Mouse (Mus musculus): ENCODE results near the gene Skil. TPM values are rescaled to one million over a fixed set of nuclear protein-coding genes. Genes with fewer than 3 reads are reported as not detected.
A peak's percentile ranks its signal among the peaks of the same experiment; 100 is the strongest.

Skil gene
- total and polyA plus RNA-seq, 2 experiments from 2014 or later = 25.1 to 36.4 TPM

GRCm38 (mm10) chr3:31152108-31152507, 57.2 kb downstream of the Skil start:
- Histone ChIP-seq H3K4me3 (ENCODE audit: low read length) (no peak overlapping the region), H3K9me3 (ENCODE audit: low read length) (no peaks in the 10 kb centered on the region), H3K27ac (no peak overlapping the region), H3K4me1 (ENCODE audit: insufficient read depth, low read length) (peaks cover 6% of the 10 kb centered on the region; the same call in 1 of the 2 replicates), H3K4me2 (ENCODE audit: low read depth, low read length) (no peak overlapping the region), H3K27me3 (ENCODE audit: insufficient read depth, low read length) (0 out of 2 replicates have a peak, but pooled peaks cover 4% of the 10 kb centered on the region), H3K9ac (replicated peaks; ENCODE audit: low read length) (no peak overlapping the region), H3K36me3 (ENCODE audit: insufficient read depth, low read length) (no peaks in the 10 kb centered on the region)
- ATAC-seq (no peak), DNase-seq (ENCODE audit: low spot score) (no peak)
- WGBS = 57% methylated on average over 6 of the region's 6 CpGs
- no peak for TF ChIP-seq CTCF (IDR thresholded peaks at IDR 0.05; ENCODE audit: low read depth)

- DNase-seq (ENCODE audit: low spot score) (peak; percentile 18), ATAC-seq (peak; percentile 50; the same call in 1 of the 2 replicates)
- 20% methylated on average over 3 of the region's 3 CpGs for WGBS
- H3K4me1 ChIP-seq (ENCODE audit: insufficient read depth, low read length) = peaks cover 4% of the 10 kb centered on the region; the same call in 1 of the 2 replicates
- no peak overlapping the region for H3K27ac ChIP-seq
- TF ChIP-seq CTCF (IDR thresholded peaks at IDR 0.05; ENCODE audit: low read depth) = no peak
- H3K27me3 ChIP-seq (ENCODE audit: insufficient read depth, low read length) = no peaks in the 10 kb centered on the region
- no peak overlapping the region for H3K4me3 ChIP-seq (ENCODE audit: low read length)
- no peak overlapping the region for H3K9ac ChIP-seq (replicated peaks; ENCODE audit: low read length)
- no peak overlapping the region for H3K4me2 ChIP-seq (ENCODE audit: low read depth, low read length)
- H3K36me3 ChIP-seq (ENCODE audit: insufficient read depth, low read length) = no peaks in the 10 kb centered on the region
- no peaks in the 10 kb centered on the region for H3K9me3 ChIP-seq (ENCODE audit: low read length)
Measured at GRCm38 (mm10) chr3:31156126-31156525, 61.3 kb downstream of the Skil start.

GRCm38 (mm10) chr3:31157776-31158175, 62.9 kb downstream of the Skil start:
- H3K4me1 ChIP-seq (ENCODE audit: insufficient read depth, low read length) = 0 out of 2 replicates have a peak, but pooled peaks cover 4% of the 10 kb centered on the region
- no peak overlapping the region for H3K4me2 ChIP-seq (ENCODE audit: low read depth, low read length)
- no peaks in the 10 kb centered on the region for H3K36me3 ChIP-seq (ENCODE audit: insufficient read depth, low read length)
- H3K9ac ChIP-seq (replicated peaks; ENCODE audit: low read length) = no peak overlapping the region
- H3K4me3 ChIP-seq (ENCODE audit: low read length) = no peak overlapping the region
- TF ChIP-seq CTCF (IDR thresholded peaks at IDR 0.05; ENCODE audit: low read depth) = no peak
- ATAC-seq (no peak), DNase-seq (ENCODE audit: low spot score) (peak; percentile 18)
- no peak overlapping the region for H3K27ac ChIP-seq
- no peaks in the 10 kb centered on the region for H3K9me3 ChIP-seq (ENCODE audit: low read length)
- no peaks in the 10 kb centered on the region for H3K27me3 ChIP-seq (ENCODE audit: insufficient read depth, low read length)
- 64% methylated on average over 15 of the region's 15 CpGs for whole genome bisulfite sequencing

- H3K27ac ChIP-seq = no peak overlapping the region
- no peak for ATAC-seq
- no peak overlapping the region for H3K9ac ChIP-seq (replicated peaks; ENCODE audit: low read length)
- WGBS = 72% methylated on average over 10 of the region's 10 CpGs
- H3K4me3 ChIP-seq (ENCODE audit: low read length) = no peak overlapping the region
- no peak for TF ChIP-seq CTCF (IDR thresholded peaks at IDR 0.05; ENCODE audit: low read depth)
- H3K27me3 ChIP-seq (ENCODE audit: insufficient read depth, low read length) = no peaks in the 10 kb centered on the region
- no peaks in the 10 kb centered on the region for H3K36me3 ChIP-seq (ENCODE audit: insufficient read depth, low read length)
- 0 out of 2 replicates have a peak, but pooled peaks cover 4% of the 10 kb centered on the region for H3K4me1 ChIP-seq (ENCODE audit: insufficient read depth, low read length)
- H3K4me2 ChIP-seq (ENCODE audit: low read depth, low read length) = no peak overlapping the region
- no peaks in the 10 kb centered on the region for H3K9me3 ChIP-seq (ENCODE audit: low read length)
- no peak for DNase-seq (ENCODE audit: low spot score)
Measured at GRCm38 (mm10) chr3:31160046-31160445, 65.2 kb downstream of the Skil start.

GRCm38 (mm10) chr3:31161336-31161735, 66.5 kb downstream of the Skil start:
- Histone ChIP-seq H3K27ac (no peak overlapping the region), H3K4me1 (ENCODE audit: insufficient read depth, low read length) (0 out of 2 replicates have a peak, but pooled peaks cover under 1% of the 10 kb centered on the region), H3K4me2 (ENCODE audit: low read depth, low read length) (no peak overlapping the region), H3K9ac (replicated peaks; ENCODE audit: low read length) (no peak overlapping the region), H3K9me3 (ENCODE audit: low read length) (no peaks in the 10 kb centered on the region), H3K27me3 (ENCODE audit: insufficient read depth, low read length) (no peaks in the 10 kb centered on the region), H3K4me3 (ENCODE audit: low read length) (no peak overlapping the region), H3K36me3 (ENCODE audit: insufficient read depth, low read length) (no peaks in the 10 kb centered on the region)
- ATAC-seq (no peak), DNase-seq (ENCODE audit: low spot score) (peak; percentile 14)
- 23% methylated on average over 6 of the region's 6 CpGs for WGBS
- TF ChIP-seq CTCF (IDR thresholded peaks at IDR 0.05; ENCODE audit: low read depth) = no peak

GRCm38 (mm10) chr3:31162860-31163259, 68.0 kb downstream of the Skil start:
- no peaks in the 10 kb centered on the region for H3K36me3 ChIP-seq (ENCODE audit: insufficient read depth, low read length)
- no peak overlapping the region for H3K9ac ChIP-seq (replicated peaks; ENCODE audit: low read length)
- no peaks in the 10 kb centered on the region for H3K27me3 ChIP-seq (ENCODE audit: insufficient read depth, low read length)
- no peak overlapping the region for H3K27ac ChIP-seq
- H3K4me3 ChIP-seq (ENCODE audit: low read length) = no peak overlapping the region
- no peak for TF ChIP-seq CTCF (IDR thresholded peaks at IDR 0.05; ENCODE audit: low read depth)
- H3K9me3 ChIP-seq (ENCODE audit: low read length) = no peaks in the 10 kb centered on the region
- no peak overlapping the region for H3K4me2 ChIP-seq (ENCODE audit: low read depth, low read length)
- no peaks in the 10 kb centered on the region for H3K4me1 ChIP-seq (ENCODE audit: insufficient read depth, low read length)
- 92% methylated on average over 14 of the region's 14 CpGs for WGBS
- no peak for DNase-seq (ENCODE audit: low spot score)
- ATAC-seq = no peak

- ATAC-seq = peak; percentile 58
- DNase-seq (ENCODE audit: low spot score) = peak; percentile 15
- Histone ChIP-seq H3K4me3 (ENCODE audit: low read length) (no peak overlapping the region), H3K27ac (no peak overlapping the region), H3K4me1 (ENCODE audit: insufficient read depth, low read length) (no peaks in the 10 kb centered on the region), H3K9me3 (ENCODE audit: low read length) (no peaks in the 10 kb centered on the region), H3K36me3 (ENCODE audit: insufficient read depth, low read length) (no peaks in the 10 kb centered on the region), H3K9ac (replicated peaks; ENCODE audit: low read length) (no peak overlapping the region), H3K4me2 (ENCODE audit: low read depth, low read length) (no peak overlapping the region), H3K27me3 (ENCODE audit: insufficient read depth, low read length) (no peaks in the 10 kb centered on the region)
- TF ChIP-seq CTCF (IDR thresholded peaks at IDR 0.05; ENCODE audit: low read depth) = no peak
- WGBS = 42% methylated on average over 3 of the region's 3 CpGs
Measured at GRCm38 (mm10) chr3:31165803-31166202, 70.9 kb downstream of the Skil start.
